Mouse (Mus musculus): ENCODE results near the gene Kctd4. TPM values are rescaled to one million over a fixed set of nuclear protein-coding genes. Genes with fewer than 3 reads are reported as not detected.
"Not testable (repeated sequence)": the region's sequence is repeated elsewhere in the genome, so short reads cannot be mapped to it uniquely, and the experiment has no call there.

Gene Kctd4
- not detected for polyA plus RNA-seq (2021)

DNA sequence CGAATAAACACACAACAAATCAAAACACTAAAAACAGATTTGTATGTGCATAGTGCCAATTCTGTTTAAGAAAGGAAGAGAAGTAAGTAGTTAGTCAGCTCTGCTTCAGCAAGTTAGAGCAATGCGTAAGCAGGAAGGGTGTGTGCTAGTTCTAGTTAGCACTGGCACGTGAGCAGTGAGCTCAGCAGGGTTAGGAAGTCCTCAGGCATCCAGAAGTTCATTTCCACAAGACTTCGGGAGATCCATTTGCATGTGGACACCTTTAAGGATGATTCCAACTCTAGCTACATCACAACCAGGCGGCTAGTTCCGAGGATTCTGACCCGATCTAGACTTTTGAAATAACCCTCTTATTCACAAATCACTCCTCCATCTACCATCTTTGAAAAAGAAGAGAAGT is at the start of gene Kctd4:
Kctd4 (plus strand) TSS at position 244 of the 400 bp plus-strand sequence.
- TF ChIP-seq CTCF (IDR thresholded peaks at IDR 0.05): no peak
- DNase-seq (ENCODE audit: low read depth, low spot score): no peak
- POLR2A ChIA-PET: interaction anchor here (1.3 kb wide), 1 partner anchor 9 kb away, joined by 6 read pairs; no protein-coding TSS in a partner anchor
- H3K27me3 ChIP-seq: no peaks in the 10 kb centered on the region
- CTCF ChIA-PET: interaction anchor here (1.2 kb wide), 2 partner anchors 13 to 24 kb away, joined by 4 read pairs; no protein-coding TSS in a partner anchor
- ATAC-seq: no peak
- in situ Hi-C loops (cut with MboI; ENCODE audit: low pct_unique_long_range_greater_than_20kb): no loop called here

DNA sequence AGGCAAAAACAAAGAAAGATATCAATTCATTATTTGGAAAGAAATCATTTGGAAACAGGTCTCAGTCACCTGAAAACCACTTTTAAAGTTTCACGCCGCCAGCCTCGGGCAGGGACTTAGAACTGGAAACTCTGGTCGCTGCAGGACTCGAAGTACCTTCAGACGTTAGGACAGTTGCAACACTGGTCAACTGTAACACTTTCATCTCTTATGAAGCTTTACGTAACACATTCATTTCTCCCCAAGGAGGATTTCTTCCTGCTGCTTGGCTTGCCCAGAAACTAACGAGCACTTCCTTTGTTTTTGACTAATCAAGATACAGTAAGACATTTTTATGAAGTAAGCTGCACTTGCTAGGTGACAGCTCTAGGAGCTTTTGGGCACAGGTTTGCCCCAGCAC is 47.9 kb upstream of the Kctd4 start:
- TF ChIP-seq CTCF (IDR thresholded peaks at IDR 0.05): no peak
- H3K27me3 ChIP-seq: no peaks in the 10 kb centered on the region
- in situ Hi-C loops (cut with MboI; ENCODE audit: low pct_unique_long_range_greater_than_20kb): no loop called here
- DNase-seq (ENCODE audit: low read depth, low spot score) (no peak), ATAC-seq (no peak)
- ChIA-PET POLR2A (interaction anchor here (0.6 kb wide), 1 partner anchor 69 kb away, joined by 4 read pairs; no protein-coding TSS in a partner anchor), CTCF (no interaction called here)

DNA sequence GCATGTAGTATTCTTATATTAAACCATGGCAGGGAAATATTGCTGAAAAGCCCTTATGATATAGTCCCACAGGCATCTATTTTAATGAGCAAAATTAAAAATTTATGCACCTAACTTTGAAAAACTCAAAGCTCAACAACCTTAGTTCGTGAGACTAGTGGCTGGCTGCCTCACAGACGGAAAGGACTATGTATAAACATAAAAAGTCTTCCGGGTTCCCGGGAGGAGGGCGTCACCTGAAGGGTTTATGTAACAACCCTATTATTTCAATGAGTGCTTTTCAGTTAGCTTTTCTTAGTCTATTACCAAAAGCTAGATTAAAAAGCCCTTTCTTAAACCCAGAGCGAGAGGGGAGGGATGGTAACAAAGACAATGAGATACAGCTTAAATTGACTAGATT is 42.8 kb upstream of the Kctd4 start:
- in situ Hi-C loops (cut with MboI; ENCODE audit: low pct_unique_long_range_greater_than_20kb): no loop called here
- DNase-seq (ENCODE audit: low read depth, low spot score) (no peak), ATAC-seq (no peak)
- ChIA-PET CTCF (interaction anchor here (0.8 kb wide), 1 partner anchor 13 kb away, joined by 3 read pairs; no protein-coding TSS in a partner anchor), POLR2A (interaction anchor here (0.6 kb wide), 1 partner anchor 178 kb away, joined by 4 read pairs; no protein-coding TSS in a partner anchor)
- no peak for TF ChIP-seq CTCF (IDR thresholded peaks at IDR 0.05)
- no peaks in the 10 kb centered on the region for H3K27me3 ChIP-seq

DNA sequence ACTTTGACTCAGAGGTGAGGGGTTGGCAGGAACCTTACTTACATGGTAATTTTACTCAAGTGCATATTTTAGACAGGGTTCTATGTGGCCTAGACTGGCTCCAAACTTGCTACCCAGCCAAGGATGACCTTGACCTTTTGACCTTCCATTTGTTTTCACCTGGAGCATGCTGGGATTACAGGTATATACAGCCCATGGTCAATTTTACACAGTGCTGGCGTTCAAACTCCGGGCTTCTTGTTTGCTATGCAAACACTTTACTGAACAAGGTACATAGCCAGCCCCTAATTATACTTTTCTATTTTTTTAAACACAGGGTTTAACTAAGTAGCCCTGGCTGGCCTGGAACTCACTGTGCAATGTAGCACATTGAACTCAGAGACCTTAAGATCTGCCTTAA is 42.1 kb upstream of the Kctd4 start:
- ChIA-PET POLR2A (no interaction called here), CTCF (interaction anchor here (0.8 kb wide), 1 partner anchor 14 kb away, joined by 3 read pairs; no protein-coding TSS in a partner anchor)
- no peak for TF ChIP-seq CTCF (IDR thresholded peaks at IDR 0.05)
- in situ Hi-C loops (cut with MboI; ENCODE audit: low pct_unique_long_range_greater_than_20kb): no loop called here
- no peak for DNase-seq (ENCODE audit: low read depth, low spot score)
- no peak for ATAC-seq
- H3K27me3 ChIP-seq: no peaks in the 10 kb centered on the region

DNA sequence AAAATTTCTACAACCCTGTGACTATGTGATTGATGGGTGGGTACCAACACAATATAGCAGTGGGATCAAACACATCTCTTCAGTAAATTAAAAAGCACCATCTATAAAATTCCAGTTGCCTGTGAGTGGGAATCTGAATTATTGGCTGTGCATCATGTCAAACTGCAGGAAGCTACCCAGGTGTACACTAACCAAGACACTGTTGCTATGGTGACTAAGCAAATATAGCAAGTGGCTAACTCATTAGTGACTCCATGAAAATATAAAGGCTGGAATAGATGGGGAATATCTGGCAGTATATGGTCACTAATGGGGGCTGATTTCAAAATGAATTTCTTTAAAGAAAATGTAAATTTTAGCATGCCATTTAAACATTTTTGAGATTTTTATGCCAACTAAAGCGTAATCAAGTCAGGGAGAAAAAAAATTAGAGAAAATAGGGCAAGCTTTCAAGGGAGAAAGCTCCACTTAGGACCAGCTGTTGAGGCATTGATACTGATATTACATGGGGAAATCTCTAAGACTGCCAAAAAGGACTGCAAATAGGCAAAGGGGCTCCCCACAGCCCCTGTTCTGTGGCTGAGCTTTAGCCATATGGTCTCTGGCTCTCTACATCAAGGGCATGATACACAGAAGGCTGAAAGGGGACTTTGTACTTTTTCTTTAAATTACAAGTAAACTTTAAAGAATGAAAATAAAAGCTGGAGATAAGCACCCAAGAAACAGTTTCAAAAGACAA is 31.3 kb upstream of the Kctd4 start:
- in situ Hi-C loops (cut with MboI; ENCODE audit: low pct_unique_long_range_greater_than_20kb): no loop called here
- ATAC-seq: no peak
- no peaks in the 10 kb centered on the region for H3K27me3 ChIP-seq
- ChIA-PET CTCF (interaction anchor here (1.3 kb wide), 1 partner anchor 72 kb away, joined by 5 read pairs; no protein-coding TSS in a partner anchor), POLR2A (interaction anchor here (1.2 kb wide), 1 partner anchor 15 kb away, joined by 3 read pairs; no protein-coding TSS in a partner anchor)
- no peak for TF ChIP-seq CTCF (IDR thresholded peaks at IDR 0.05)
- DNase-seq (ENCODE audit: low read depth, low spot score): no peak

DNA sequence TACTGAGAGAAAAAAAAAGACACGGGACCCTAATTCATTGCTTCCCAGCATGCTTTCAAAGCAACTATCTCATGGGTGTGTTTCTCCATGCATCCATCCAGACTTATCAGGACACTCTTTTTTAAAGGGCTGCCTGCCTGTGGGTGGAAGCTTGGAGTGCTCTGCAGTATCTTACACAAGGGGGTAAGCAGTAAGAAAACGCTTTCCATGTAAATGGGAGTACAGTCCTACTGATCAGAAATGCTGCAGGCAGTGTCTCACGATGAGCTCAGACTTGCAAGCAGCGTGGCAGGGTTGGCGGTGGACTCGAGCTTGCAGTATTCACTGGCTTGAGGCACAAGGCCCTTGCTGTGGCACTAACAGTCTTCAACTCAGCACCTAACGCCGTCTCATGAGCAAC is 25.1 kb upstream of the Kctd4 start:
- ATAC-seq; H3K27me3 ChIP-seq; in situ Hi-C loops (cut with MboI; ENCODE audit: low pct_unique_long_range_greater_than_20kb); DNase-seq (ENCODE audit: low read depth, low spot score); CTCF ChIA-PET: not testable (repeated sequence)
- POLR2A ChIA-PET: interaction anchor here (0.7 kb wide), 1 partner anchor 127 kb away, joined by 4 read pairs; no protein-coding TSS in a partner anchor

DNA sequence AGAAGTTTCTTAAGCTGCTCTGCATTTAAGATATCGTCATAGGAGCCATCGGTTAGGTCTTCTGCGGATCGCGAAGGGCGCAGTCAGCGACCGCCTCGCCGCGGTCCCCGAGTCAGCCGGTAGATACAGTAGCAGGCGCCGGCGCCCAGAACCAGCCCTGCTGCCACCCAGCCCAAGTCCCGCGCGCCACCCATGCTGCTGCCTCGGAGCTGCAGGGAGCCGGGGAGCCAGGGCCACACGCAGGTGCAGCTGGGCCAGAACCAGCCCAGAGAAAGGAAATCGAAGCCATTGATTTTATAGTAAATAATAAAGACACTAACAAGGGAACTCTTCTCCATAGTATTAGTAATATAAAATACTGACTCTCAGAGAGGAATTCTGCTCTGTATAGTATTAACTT is 23.5 kb upstream of the Kctd4 start:
- in situ Hi-C loops (cut with MboI; ENCODE audit: low pct_unique_long_range_greater_than_20kb): no loop called here
- POLR2A ChIA-PET: no interaction called here
- DNase-seq (ENCODE audit: low read depth, low spot score): no peak
- CTCF ChIA-PET: interaction anchor here (1.3 kb wide), 1 partner anchor 23 kb away, joined by 4 read pairs; no protein-coding TSS in a partner anchor
- H3K27me3 ChIP-seq: no peaks in the 10 kb centered on the region
- TF ChIP-seq CTCF (IDR thresholded peaks at IDR 0.05): no peak
- ATAC-seq: no peak

DNA sequence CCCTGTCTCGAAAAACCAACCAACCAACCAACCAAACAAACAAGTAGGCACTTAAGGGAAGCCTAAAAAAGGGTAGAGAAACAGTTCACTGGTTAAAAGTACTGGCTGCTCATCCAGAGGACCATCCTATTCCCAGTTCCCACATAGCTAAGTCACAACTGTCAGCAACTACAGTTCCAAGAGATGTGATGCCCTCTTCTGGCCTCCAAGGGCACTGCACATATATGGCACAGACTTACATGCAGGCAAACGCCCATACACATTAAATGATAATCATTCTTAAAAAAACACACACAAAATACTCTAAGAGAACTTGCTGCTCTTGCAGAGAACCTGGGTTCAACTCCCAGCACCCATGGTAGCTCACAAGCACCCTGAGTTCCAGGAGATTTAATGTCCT is 20.4 kb upstream of the Kctd4 start:
- CTCF ChIA-PET: interaction anchor here (1.0 kb wide), 1 partner anchor 9 kb away, joined by 3 read pairs; no protein-coding TSS in a partner anchor
- no peak for ATAC-seq
- H3K27me3 ChIP-seq: no peaks in the 10 kb centered on the region
- TF ChIP-seq CTCF (IDR thresholded peaks at IDR 0.05): peak; percentile 49
- no peak for DNase-seq (ENCODE audit: low read depth, low spot score)
- in situ Hi-C loops (cut with MboI; ENCODE audit: low pct_unique_long_range_greater_than_20kb): no loop called here
- POLR2A ChIA-PET: no interaction called here

DNA sequence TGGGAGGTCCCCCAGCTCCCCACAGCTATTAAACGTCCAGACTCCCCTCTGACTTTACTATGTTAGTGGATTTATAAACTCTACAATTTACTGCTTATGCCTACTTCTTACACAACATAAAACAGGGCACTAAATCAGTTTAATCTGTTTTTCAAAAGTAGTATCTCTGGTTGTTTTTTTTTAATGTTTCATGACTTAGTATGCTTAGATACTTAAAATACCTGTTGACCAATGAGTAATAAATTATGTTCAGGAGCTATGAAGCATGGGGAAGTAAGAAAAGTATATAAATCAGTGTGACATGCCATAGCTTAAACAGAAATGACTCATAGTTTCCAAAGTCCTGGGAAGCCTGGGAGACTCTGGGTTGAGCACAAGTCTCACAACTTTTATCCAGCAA is 17.1 kb upstream of the Kctd4 start:
- in situ Hi-C loops (cut with MboI; ENCODE audit: low pct_unique_long_range_greater_than_20kb): no loop called here
- peak; percentile 82 for DNase-seq (ENCODE audit: low read depth, low spot score)
- POLR2A ChIA-PET: no interaction called here

DNA sequence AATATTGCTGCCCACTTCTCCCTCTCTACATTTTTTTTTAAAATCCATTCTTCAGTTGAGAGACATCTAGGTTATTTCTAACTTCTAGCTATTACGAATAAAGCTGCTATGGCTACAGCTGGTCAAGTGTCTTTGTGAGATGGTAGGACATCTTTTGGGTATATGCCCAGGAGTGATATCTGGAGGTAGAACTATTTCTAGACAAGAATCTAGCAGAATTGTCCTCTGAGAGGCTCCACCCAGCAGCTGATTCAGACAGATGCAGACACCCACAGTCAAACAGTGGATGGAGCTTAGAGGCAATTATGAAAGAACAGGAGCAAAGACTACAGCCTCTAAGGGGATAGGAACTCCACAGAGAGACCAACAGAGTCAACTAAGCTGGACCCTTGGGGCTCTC is 13.3 kb upstream of the Kctd4 start:
- ChIA-PET CTCF (interaction anchor here (1.2 kb wide), 1 partner anchor 22 kb away, joined by 4 read pairs; no protein-coding TSS in a partner anchor), POLR2A (no interaction called here)
- TF ChIP-seq CTCF (IDR thresholded peaks at IDR 0.05): no peak
- no peak for ATAC-seq
- in situ Hi-C loops (cut with MboI; ENCODE audit: low pct_unique_long_range_greater_than_20kb): no loop called here
- no peaks in the 10 kb centered on the region for H3K27me3 ChIP-seq
- no peak for DNase-seq (ENCODE audit: low read depth, low spot score)

More for the DNA sequence above, 17.1 kb upstream of the Kctd4 start:
- CTCF ChIA-PET: interaction anchor here (0.6 to 1.8 kb wide), 8 partner anchors 10 to 138 kb away, joined by 3 to 5 read pairs (median 4); no protein-coding TSS in a partner anchor
- no peak for TF ChIP-seq CTCF (IDR thresholded peaks at IDR 0.05)
- H3K27me3 ChIP-seq: no peaks in the 10 kb centered on the region
- peak; percentile 89 for ATAC-seq

DNA sequence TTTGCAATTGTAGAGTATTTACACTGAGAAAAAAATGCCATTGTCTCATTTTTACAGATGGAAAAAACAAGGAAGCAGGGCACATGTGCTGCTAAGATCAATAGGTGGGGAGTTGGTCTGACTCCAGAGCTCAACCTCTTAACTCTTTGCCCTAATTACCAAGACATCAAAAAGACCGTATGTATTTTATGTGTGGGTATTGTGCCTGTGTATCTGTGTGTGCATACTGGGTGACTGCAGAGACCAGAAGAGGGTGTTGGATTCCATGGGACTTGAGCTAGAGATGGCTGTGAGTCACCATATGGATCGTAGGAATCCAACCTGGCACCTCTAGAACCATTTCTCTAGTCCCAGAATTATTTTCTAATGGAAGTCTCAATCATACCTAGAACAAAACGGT is 12.4 kb upstream of the Kctd4 start:
- ChIA-PET POLR2A (no interaction called here), CTCF (interaction anchor here (1.2 kb wide), 1 partner anchor 21 kb away, joined by 4 read pairs; no protein-coding TSS in a partner anchor)
- in situ Hi-C loops (cut with MboI; ENCODE audit: low pct_unique_long_range_greater_than_20kb): no loop called here
- no peak for TF ChIP-seq CTCF (IDR thresholded peaks at IDR 0.05)
- no peak for DNase-seq (ENCODE audit: low read depth, low spot score)
- ATAC-seq: no peak
- H3K27me3 ChIP-seq: no peaks in the 10 kb centered on the region

All from Patski (cell line).